ENCODE assay signal across 9 mouse cellular contexts in the genomic region with DNA sequence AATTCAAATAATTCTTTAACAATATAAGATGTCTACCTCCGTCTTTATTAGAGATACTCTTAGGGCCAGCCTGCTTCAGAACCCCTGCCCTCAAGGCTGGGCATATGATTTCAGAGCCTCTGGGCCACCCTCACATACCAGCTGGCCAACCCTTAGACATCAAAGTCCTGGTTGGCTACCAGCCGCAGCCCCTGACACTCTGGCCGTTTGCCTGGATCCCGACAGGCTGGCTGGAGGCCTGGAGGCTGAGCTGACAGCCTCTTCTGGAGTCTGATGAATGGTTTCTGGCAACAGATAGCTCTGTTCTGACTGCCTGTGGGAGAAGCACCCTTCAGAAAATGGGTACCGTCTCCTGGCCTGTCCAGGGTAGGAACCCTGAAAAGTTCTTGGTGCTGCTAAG.
DNase-seq lines count a peak whose midpoint lies in the region; ATAC-seq and TF ChIP-seq lines count a peak whose summit lies in the region.
"Had no signal": no experiment of that assay in that cellular context is flagged by ENCODE, and none has a peak within 500 bp of the region (broad histone marks: within the 10 kb centered on the region; RNA-seq: fewer than 3 reads in every experiment).

No protein-coding gene starts in this region.

- TF ChIP-seq CTCF in lung, embryonic 14.5 days (IDR thresholded peaks at IDR 0.05; ENCODE audit: low read depth), result no peak

- H3K9me3 ChIP-seq in forebrain, embryonic 15.5 days, result no peaks in the 10 kb centered on the region
- H3K9me3 ChIP-seq in forebrain, embryonic 12.5 days, result no peaks in the 10 kb centered on the region
- no peaks in the 10 kb centered on the region for H3K9me3 ChIP-seq in embryonic facial prominence, embryonic 13.5 days
- no peaks in the 10 kb centered on the region for H3K9me3 ChIP-seq in lung, embryonic 14.5 days (ENCODE audit: low read depth, low read length)
- no peaks in the 10 kb centered on the region for H3K9me3 ChIP-seq in midbrain, embryonic 10.5 days (replicated peaks)

- H3K36me3 ChIP-seq in forebrain, embryonic 15.5 days, result no peaks in the 10 kb centered on the region
- H3K36me3 ChIP-seq in forebrain, embryonic 12.5 days (replicated peaks), result no peaks in the 10 kb centered on the region
- H3K36me3 ChIP-seq in embryonic facial prominence, embryonic 13.5 days, result no peaks in the 10 kb centered on the region
- no peaks in the 10 kb centered on the region for H3K36me3 ChIP-seq in lung, embryonic 14.5 days (ENCODE audit: insufficient read depth)
- H3K36me3 ChIP-seq in midbrain, embryonic 10.5 days, result no peaks in the 10 kb centered on the region

- 49% methylated on average over 5 of the region's 5 CpGs for WGBS in forebrain, embryonic 15.5 days
- 82% methylated on average over 5 of the region's 5 CpGs for WGBS in forebrain, embryonic 12.5 days
- 51% methylated on average over 5 of the region's 5 CpGs for WGBS in embryonic facial prominence, embryonic 13.5 days
- 16% methylated on average over 5 of the region's 5 CpGs for WGBS in lung, embryonic 14.5 days
- WGBS in midbrain, embryonic 10.5 days, result 83% methylated on average over 5 of the region's 5 CpGs

- ATAC-seq in forebrain, embryonic 15.5 days (replicated peaks), result peak; percentile 85
- ATAC-seq in forebrain, embryonic 12.5 days (ENCODE audit: low FRiP score), result no peak
- ATAC-seq in embryonic facial prominence, embryonic 13.5 days (ENCODE audit: insufficient number of reproducible peaks, insufficient read depth, low FRiP score, low TSS enrichment, low read depth), result no peak
- peak; percentile 88 for ATAC-seq in lung, embryonic 14.5 days (ENCODE audit: insufficient read depth)

- H3K27ac ChIP-seq in forebrain, embryonic 15.5 days (replicated peaks), result peak overlapping the region; percentile 25; the same call in 1 of the 2 replicates
- H3K27ac ChIP-seq in forebrain, embryonic 12.5 days, result no peak overlapping the region
- H3K27ac ChIP-seq in embryonic facial prominence, embryonic 13.5 days, result peak overlapping the region; percentile 48; the same call in 1 of the 2 replicates
- peak overlapping the region; percentile 51; the same call in 1 of the 2 replicates for H3K27ac ChIP-seq in lung, embryonic 14.5 days (ENCODE audit: low read depth)
- H3K27ac ChIP-seq in midbrain, embryonic 10.5 days (replicated peaks), result no peak overlapping the region; the same call in 1 of the 2 replicates
- H3K27ac ChIP-seq: liver, embryonic 14.5 days had no signal

- H3K4me3 ChIP-seq in forebrain, embryonic 15.5 days, result no peak overlapping the region
- H3K4me3 ChIP-seq in forebrain, embryonic 12.5 days (replicated peaks), result no peak overlapping the region
- no peak overlapping the region for H3K4me3 ChIP-seq in embryonic facial prominence, embryonic 13.5 days
- no peak overlapping the region for H3K4me3 ChIP-seq in lung, embryonic 14.5 days (ENCODE audit: low read depth, low read length)
- no peak overlapping the region for H3K4me3 ChIP-seq in midbrain, embryonic 10.5 days

- no peak overlapping the region for H3K9ac ChIP-seq in forebrain, embryonic 15.5 days (replicated peaks)
- H3K9ac ChIP-seq in forebrain, embryonic 12.5 days, result no peak overlapping the region
- H3K9ac ChIP-seq in embryonic facial prominence, embryonic 13.5 days, result no peak overlapping the region
- H3K9ac ChIP-seq in lung, embryonic 14.5 days, result no peak overlapping the region
- H3K9ac ChIP-seq: liver, embryonic 14.5 days had no signal

- H3K4me2 ChIP-seq in forebrain, embryonic 15.5 days (replicated peaks), result no peak overlapping the region
- H3K4me2 ChIP-seq in forebrain, embryonic 12.5 days, result no peak overlapping the region
- no peak overlapping the region for H3K4me2 ChIP-seq in embryonic facial prominence, embryonic 13.5 days
- peak overlapping the region; percentile 15; the same call in 1 of the 2 replicates for H3K4me2 ChIP-seq in lung, embryonic 14.5 days

- DNase-seq in adrenal gland, adult 18-20 months (ENCODE audit: low spot score in 2 of 2), result peak; percentile 41
- peak; percentile 19 for DNase-seq in kidney, adult 9 months
- peak; percentile 88 for DNase-seq in lung, embryonic 14.5 days
- DNase-seq in testis, postnatal 14 days (ENCODE audit: low spot score), result peak; percentile 11
- no peak for DNase-seq in midbrain, embryonic 10.5 days (ENCODE audit: low spot score)

- H3K27me3 ChIP-seq in forebrain, embryonic 15.5 days, result no peaks in the 10 kb centered on the region
- no peaks in the 10 kb centered on the region for H3K27me3 ChIP-seq in forebrain, embryonic 12.5 days
- no peaks in the 10 kb centered on the region for H3K27me3 ChIP-seq in embryonic facial prominence, embryonic 13.5 days
- no peaks in the 10 kb centered on the region for H3K27me3 ChIP-seq in lung, embryonic 14.5 days (ENCODE audit: insufficient read depth, low read length)
- H3K27me3 ChIP-seq in midbrain, embryonic 10.5 days (ENCODE audit: low read depth, poor library complexity, severe bottlenecking), result no peaks in the 10 kb centered on the region

- H3K4me1 ChIP-seq in forebrain, embryonic 15.5 days, result peaks cover 8% of the 10 kb centered on the region; the same call in 1 of the 2 replicates
- H3K4me1 ChIP-seq in forebrain, embryonic 12.5 days, result no peaks in the 10 kb centered on the region
- peaks cover 16% of the 10 kb centered on the region for H3K4me1 ChIP-seq in embryonic facial prominence, embryonic 13.5 days
- peaks cover 3% of the 10 kb centered on the region; the same call in 1 of the 2 replicates for H3K4me1 ChIP-seq in lung, embryonic 14.5 days (ENCODE audit: insufficient read depth)
- no peaks in the 10 kb centered on the region for H3K4me1 ChIP-seq in midbrain, embryonic 10.5 days

Comparison
In these comparisons a context has a peak if more than half of its experiments do, and no peak if none do; other contexts are left out.
1. ATAC-seq: peak in forebrain, embryonic 15.5 days (single experiment) and lung, embryonic 14.5 days (single experiment); none in forebrain, embryonic 12.5 days (single experiment) and embryonic facial prominence, embryonic 13.5 days (single experiment).
2. H3K27ac ChIP-seq: peak in forebrain, embryonic 15.5 days (single experiment), embryonic facial prominence, embryonic 13.5 days (single experiment) and lung, embryonic 14.5 days (single experiment); none in forebrain, embryonic 12.5 days (single experiment) and midbrain, embryonic 10.5 days (single experiment).